Mouse (Mus musculus) granulocyte monocyte progenitor cell, adult 5-6 weeks (primary cell): Measurements from ENCODE around the gene Nxpe2. TPM values are rescaled to one million over a fixed set of nuclear protein-coding genes. Genes with fewer than 3 reads are reported as not detected.

Experiments used
- ATAC-seq: replicated peaks from 2 replicates; pipeline ENCODE4 v1.8.0; 2016; ENCODE audit warnings: mild to moderate bottlenecking, moderate TSS enrichment, inconsistent platforms; ENCODE audit not compliant: poor library complexity, severe bottlenecking
- total RNA-seq, 2 experiments: library from RNA; stranded (forward) in 1 of 2; stranded (reverse) in 1 of 2; fragments of 200-712, 200-1000 nt in 1 of 2; fragments of >200 nt in 1 of 2; fragmentation: Nextera tagmentation in 1 of 2; gene quantifications; 2 replicates each; pipeline ENCODE4 v1.2.3; 2014 to 2017

The Nxpe2 gene
- total RNA-seq (2014; fragmentation: Nextera tagmentation) (0.17 and 4.9 TPM in 2 replicates), total RNA-seq (2017) (1.7 and 2.6 TPM in 2 replicates)

DNA sequence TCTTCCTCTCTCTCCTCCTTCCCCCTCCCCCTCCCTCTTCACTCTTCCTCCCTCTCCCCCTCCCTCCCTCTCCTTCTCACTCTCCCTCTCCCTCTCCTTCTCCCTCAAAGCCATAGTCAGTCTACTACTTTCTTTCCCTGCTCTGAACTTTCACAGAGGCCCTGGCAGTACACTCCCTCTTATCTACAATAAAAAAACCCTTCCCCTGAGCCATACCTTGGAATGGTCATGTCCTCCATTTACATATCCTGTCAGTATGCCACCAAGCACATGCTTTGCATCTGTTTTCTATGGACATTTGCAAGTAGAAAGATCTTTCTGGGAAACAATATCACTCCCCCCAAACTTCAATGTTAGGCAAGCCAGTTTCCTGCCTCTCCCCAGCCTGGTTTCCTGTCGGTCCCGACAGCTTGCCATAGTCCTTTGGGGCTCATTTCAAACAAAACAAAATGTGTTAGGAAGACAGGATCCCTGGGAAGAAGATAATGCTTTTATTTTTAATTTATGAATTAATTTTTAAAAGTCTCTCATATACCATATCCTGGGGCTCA lies at the start of gene Nxpe2:
Nxpe2 (minus strand) TSS at position 307 of the 551 bp plus-strand sequence.
- ATAC-seq, result no peak

DNA sequence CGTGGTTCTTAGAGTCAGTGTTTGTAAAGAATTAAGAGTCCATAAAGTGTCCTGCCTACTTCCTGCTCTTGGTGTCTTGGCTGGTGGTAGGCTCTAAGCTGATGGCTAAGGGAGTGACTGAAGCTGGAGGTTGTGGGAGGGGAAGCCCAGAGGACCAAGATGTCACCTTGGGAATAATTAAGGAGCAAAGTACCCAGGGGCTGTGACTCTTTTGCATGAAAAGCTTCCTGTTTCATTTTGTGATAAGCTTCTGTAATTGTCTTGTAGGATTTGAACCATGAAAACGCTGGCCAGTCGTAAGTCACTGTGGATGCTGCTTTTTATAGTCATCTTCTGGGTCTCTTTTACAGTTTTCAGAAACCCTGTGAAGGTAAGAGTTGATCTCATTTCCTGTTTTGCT lies 36.7 kb upstream of the Nxpe2 start:
- peak; percentile 37 for ATAC-seq

DNA sequence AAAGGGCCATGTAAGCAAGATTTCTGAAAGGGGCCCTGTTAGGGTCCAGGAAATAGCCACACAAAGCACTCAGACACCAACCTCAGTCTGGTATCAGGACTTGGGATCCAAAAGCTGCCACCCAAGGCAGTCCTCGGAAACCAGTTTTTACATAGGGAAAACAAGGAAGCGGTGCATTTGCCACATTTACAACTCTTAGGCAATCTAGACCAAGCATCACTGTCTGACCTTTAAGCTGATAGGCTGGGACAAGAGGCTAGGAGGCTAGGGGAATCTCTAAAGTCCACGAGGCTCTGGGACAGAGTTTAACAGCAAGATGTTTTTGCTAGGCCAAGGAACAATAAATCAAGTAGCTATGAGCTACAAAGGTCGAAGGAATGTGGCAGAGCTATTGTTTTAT lies 35.2 kb upstream of the Nxpe2 start:
- ATAC-seq, result peak; percentile 74

DNA sequence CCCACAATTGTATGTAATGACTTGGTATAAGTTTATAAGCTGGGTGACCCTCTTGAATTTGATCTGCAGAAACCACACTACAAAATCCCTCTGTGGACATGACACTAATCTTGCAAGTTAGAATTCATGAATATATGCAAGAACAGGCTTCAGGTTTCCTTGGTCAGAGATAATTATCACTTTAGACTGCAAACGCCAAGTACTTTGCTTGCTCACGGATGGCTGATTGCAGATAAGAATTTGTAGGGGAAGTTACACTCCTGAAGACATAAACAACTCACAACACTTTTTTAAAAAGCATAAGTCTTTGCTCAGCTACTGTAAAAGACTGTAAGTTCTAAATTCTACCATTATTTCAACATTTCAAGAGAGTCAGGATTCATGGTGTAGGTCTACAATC lies 21.1 kb upstream of the Nxpe2 start:
- ATAC-seq, result no peak

DNA sequence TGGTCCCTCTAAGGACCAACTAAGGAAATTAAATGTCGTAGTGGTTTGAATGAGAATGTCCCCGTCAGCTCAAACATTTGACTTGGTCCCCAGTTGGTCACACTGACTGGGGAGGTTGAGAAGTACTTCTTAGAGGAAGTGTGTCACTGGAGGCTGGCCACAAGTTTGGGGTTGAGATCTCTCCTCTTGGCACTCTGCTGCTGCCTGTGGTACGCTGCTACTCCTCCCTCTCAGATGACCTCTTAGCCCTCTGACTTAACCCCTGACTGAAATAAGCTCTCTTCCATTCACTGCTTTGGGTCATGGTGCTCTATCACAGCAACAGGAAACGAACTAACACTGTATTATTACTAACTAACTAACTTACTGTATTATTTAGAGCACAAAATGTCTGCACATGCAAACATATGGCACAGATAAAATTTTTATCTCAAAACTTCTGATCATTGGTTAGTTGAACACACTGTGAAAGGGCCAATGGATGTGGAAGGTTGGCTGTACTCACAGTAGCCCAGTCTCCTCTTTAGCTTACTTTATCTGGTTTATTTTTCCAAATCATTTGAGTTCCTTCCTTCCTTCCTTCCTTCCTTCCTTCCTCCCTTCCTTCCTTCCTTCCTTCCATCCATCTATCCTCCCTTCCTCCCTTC lies 20.1 kb upstream of the Nxpe2 start:
- peak; percentile 95 for ATAC-seq

DNA sequence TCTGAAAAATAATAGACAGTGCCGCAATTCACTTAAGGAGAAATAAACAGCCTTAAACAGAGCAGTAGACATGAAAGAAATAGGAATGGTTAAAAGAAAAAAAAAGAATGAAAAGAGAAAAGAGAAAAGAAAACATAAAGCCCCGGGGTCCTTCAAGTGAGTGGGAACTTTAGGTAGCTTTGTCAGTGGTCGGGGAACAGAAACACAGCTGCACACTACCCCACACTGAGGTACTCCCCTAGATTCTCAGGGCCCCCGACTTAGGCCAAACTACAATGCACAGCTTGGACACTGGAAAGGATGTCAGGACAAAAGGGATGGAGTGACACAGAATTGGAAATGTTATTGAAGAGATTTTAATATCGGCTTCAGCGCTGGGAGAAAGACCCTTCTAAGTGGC lies 9.5 kb upstream of the Nxpe2 start:
- no peak for ATAC-seq

DNA sequence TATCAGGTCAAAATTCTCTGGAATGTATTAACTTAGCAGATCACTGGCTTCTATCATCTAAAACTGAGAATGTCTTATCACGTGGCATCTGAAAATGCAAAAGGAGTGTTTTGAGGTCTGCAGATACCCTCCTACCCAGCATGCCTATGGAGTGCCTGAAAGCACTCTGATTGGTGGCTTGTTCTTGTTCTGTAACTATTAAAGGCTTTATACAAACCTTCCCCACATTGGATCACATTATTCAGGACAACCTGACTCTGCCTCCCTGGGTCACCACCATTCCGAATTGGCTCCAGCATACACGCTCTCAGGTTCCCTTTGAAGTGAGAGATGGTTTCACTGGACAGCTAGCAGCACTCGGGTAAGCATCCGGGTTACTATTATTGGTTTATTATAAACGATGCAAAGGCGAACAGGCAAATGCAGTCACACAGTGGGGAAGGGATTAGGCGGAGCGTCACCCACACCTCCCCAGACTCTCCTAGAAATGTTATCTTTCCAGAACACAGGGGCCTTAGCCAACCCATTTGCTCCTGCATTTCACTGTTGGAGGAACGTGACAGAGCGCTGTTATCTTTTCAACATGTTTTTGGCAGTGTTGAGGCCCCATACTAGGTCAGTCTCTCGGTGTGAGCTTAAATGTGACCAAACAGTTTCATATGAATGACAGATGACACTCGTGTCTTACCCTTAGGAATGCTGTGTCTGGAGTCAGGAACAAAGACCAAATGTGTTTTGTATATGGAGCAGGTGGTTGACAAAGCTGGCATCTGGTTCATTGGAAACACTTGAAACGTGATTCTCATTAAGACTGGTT lies 8.8 kb upstream of the Nxpe2 start:
- ATAC-seq, result no peak

DNA sequence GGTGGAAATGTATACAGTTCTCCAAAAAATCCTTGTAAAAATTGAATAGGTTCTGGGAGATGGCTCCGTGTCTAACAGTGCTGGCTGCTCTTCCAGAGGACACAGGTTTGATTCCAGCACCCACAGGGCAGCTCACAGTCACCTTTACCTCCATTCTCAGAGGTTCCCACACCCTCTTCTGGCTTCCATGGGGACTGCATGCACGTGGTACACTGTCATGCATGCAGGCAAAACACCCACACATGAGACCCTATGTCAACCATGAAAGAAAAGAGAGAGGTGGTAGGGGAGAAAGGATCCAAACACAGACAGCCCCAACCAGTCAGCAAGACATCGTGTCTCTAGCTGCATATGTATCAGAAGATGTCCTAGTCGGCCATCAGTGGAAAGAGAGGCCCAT lies 7.6 kb upstream of the Nxpe2 start:
- no peak for ATAC-seq

DNA sequence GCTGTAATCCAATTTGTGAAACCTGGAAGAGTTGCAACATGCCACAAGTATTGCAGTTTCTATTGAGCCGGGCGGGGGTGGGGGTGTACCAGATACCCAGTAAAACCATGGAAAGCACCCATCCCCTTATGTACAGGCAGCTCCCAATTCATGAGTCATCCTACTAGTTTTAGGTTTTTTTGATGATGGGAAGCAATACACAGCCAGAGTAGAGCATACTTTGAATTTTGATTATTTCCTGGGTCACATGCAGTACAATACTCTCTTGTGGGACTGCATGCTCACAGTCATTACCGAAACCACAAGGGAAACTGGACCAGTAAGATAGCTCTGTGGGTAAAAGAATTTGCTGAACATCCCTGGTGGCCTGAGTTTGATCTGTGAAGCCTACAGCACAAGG lies 3.8 kb upstream of the Nxpe2 start:
- peak; percentile 62 for ATAC-seq

DNA sequence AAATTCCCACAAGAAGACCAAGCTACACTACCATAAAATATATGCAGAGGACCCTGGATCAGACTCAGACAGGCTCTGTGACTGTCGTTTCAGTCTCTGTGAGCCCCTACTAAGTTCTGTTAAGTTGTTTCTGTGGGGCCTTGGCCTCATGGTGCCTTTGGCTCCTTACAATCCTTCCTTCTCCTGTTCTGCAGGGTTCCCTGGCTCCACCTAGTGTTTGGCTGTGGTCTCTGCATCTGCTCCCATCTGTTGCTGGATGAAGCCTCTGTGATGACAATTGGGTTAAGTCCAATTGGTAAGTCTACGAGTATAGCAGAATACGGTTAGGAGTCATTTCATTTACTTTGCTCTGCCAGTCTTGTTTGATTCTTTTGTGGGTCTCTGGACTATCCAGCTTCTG lies 1.5 kb upstream of the Nxpe2 start:
- peak; percentile 68 for ATAC-seq

DNA sequence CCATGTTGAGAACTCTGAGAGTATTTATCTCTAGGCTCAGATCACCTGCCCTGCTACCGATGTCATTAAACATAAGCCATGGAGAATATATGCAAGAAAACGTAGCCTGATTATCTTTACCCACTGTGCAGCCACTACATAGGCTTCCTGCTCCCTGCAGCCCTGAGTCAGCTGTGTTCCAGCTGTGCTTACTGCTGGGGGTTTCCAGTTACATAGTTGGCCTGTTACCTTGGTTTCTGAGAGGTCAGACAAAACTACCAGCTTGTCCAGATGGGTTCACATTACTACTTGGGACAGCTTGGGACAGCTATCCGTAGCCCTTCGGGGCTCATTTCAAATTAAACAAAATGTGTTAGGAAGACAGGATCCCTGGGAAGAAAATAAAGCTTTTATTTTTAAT lies 868 bp upstream of the Nxpe2 start:
- no peak for ATAC-seq

DNA sequence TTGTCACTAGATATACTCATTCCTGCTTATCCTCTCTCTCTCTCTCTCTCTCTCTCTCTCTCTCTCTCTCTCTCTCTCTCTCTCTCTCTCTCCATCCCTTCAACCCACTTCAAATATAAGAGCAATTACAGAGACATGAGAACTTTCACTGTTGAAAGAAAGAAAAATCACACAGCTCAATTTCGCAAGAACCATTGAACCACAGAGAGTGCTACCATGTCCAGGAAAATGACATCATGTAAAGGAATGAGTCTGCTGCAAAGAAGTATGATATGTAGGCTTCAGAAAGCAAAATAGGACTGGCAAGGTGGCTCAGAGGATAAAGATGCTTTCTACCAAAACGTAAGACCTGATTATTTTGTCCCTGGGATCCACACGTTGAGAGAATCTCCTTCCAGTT lies 7.4 kb downstream of the Nxpe2 start:
- ATAC-seq, result no peak

DNA sequence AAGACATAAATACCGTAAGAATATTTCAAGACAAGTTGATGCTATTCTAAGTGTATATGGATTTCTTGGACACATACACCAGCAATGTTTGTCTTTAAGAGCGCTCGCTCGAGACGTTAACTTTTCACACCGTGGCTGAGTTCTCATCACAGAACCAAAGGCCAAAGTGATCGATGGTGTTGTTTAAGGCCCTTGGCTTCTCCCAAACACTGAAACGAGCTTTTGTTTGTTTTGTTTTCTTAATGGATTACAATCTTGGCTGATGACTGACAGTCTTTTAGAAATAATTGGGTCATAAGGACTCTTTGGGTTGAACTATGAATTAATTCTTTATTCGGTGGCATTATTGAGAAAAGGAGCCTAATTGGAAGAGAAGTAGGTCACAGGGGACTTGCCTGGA lies 7.8 kb downstream of the Nxpe2 start:
- ATAC-seq, result no peak

DNA sequence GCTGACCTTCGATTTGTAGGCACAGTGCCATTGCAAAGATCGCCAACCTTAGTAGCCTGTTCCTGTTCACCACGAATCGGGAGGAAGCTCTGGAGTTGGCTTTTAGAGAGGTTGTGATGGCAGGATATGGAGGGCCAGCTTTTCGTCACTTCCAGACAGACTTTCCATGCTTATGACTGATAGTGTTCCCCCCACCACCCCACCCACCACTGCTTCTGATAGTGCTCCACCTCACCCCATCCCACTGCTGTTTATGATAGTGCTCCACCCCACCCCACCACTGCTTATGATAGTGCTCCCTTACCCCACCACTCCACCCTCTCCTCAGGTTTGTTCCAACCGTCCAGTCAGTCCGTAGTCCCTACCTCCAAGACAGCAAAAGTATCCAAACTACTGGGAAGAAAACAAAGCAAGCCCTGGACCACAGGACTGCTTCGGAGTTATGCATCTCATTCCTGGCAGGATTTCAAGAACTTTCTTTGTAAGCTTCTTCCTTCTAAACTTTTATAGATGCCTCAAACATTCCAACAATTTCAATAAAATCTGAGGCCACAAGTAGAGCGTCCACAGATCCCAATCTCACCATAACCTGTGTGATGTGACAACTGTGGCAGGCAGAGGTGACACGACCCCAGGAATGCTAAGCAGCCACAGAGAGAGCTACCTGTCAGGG lies 12.4 kb downstream of the Nxpe2 start:
- no peak for ATAC-seq

DNA sequence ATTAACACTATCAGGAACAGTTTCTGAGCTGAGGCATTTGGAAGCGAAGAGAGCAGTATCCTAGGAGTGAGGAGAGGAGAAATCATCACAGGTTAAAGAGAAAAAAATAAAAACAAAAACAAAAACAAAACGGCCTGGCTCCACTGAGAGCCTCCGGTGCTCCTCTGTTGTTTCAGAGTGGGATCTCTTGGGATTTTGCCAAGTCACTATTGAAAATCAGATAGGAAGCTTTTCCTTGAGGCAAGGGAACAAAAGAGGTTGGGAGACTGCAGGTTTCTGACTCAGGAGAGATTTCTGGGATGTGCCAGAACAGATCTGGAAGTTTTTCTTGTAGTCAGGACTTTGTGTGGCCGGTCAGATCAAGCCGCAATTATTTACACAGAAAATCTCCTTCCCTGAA lies 13.7 kb downstream of the Nxpe2 start:
- no peak for ATAC-seq

DNA sequence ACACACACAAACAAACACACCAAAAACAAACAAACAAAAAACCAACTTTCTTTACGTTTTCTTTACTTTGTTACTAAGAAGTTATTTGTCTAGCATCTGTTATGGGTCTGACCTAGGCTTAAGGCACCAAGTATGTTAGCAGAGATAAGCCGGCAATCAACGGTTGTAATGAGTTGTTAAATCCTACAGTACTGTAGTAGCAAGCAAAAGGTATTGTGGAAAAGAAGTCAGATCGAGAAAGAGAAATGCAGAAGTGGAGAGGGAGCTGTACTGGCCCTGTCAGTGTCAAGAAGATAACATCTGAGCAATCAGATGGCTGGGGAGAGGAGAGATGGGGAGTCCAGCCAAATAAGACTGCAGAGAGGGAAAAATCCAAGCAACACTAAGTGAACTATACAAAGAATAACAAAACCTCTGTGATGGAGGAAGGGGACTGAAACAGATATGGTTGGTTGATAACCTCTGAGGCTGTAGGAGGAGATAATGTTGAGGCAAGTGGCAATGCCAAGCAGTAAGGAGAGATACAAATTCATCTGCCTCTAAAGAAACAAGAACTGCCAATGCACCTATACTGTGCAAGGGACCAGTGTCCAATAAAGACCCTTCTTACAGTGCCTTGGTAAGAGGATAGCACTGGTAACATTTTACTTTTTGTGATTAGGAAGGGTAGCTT lies 14.3 kb downstream of the Nxpe2 start:
- peak; percentile 25; the same call in 1 of the 2 replicates for ATAC-seq

DNA sequence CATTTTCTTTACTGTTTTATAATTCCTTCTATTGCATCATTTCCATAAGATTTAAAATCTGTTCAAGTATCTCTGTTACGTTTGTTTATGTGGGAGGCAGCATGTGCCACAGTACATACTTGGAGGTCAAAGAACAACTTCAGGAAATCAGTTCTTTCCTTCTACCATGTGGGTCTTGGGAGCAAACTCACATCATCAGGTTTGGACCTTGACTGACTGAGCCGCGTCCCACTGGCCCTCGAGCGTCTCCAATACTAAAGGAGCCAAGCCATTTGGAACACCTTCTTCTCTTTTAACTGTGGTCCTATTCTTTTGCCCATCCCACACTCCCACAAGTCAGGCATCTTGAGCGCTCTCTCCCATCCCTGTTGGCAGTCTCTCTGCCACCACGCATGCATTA lies 23.7 kb downstream of the Nxpe2 start:
- no peak for ATAC-seq

DNA sequence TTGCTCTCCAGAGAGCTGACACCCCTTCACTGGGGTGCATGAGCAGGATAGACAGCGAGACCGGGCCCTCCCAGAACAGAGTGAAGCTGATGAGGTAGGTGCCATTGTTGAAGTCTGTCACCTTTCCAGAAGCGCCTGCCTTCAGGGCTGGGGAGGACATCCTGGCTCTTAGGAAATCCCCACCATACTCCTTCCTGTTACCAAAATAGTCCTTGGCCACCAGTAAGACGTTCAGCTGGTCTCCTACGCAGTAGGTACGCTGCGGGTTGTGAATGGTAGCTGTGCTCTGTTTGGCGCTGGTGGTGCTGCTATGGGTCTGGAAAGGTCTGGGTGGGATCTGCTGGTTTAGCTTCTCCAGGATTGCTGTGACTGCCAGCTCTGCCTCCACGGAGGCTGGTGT lies 26.9 kb downstream of the Nxpe2 start:
- ATAC-seq, result no peak

DNA sequence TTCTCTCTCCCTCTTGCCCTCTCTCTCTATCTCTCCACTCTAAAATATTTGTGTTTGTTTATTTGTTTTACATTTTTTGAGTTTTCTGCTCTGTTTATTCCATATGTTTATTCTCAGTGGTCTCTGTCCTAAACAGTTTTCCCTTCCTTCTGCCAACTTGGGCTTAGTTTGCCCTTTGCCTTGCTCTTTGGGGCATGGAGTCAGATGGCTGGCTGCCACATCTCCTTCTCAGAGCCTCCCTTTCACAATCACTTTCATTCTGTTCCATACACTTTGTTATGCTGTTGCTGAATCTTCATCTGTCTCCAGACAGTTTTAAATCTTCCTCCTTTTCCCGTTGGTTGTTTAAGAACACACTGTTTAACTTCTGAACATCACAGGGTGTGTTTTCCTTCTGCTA lies 37.4 kb downstream of the Nxpe2 start:
- ATAC-seq, result no peak

DNA sequence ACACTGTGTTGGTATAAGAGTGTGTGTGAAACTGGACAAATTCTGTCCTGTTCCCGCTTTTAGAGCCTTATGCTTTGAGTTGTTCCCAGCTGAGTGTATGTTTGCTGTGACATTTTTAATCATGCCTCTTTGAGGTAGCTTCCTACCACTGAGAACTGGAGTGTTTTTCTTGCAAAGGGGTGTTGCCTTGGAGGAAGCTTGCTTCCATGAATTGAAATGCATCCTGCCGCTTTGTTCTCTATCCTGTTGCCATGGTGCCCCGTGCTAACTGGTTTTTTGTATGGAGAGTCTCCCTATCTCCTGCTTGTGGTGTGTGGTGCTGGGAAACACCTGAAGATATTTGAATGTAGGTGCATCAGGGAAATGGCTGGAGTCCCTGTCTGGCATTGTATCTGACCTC lies 39.1 kb downstream of the Nxpe2 start:
- ATAC-seq, result no peak

DNA sequence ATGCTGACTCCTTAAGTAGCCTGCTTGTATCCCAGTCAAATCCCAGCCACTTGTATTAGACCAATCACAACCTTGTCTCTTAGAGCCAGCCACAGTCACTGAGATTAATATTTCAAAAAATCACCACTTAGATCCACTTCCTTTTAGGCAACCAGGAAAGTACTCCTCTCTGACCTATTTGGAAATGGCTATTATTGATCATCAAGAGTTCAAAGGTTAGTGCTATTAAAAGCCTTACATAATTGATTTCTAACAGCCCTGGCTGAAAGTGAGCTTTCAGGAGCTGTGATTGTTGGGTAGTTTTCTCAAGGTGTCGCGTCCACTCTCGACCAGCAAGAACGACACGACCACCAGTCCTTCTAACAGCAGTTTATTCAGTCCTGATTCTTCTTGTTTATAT lies 42.0 kb downstream of the Nxpe2 start:
- ATAC-seq, result no peak
